Mouse (Mus musculus) monocyte, adult 5-6 weeks (primary cell): ENCODE data around the gene Lenep. TPM values are rescaled to one million over a fixed set of nuclear protein-coding genes. Genes with fewer than 3 reads are reported as not detected.

Source experiments
- ATAC-seq: fragments of 153-309, 156-312 bp; replicated peaks from 2 replicates; pipeline ENCODE4 v1.8.0; 2017; ENCODE audit warnings: mild to moderate bottlenecking; ENCODE audit not compliant: low TSS enrichment, insufficient number of reproducible peaks, severe bottlenecking, poor library complexity, low FRiP score
- total RNA-seq: library from RNA; stranded (forward); fragments of 200-1000, 200-491, 200-594 nt; gene quantifications from 3 replicates; pipeline ENCODE4 v1.2.3, GENCODE M21; 2017

Lenep gene
- total RNA-seq, 1 experiment from 2014 or later, result not detected

- ATAC-seq, result peak; percentile 30; the same call in 1 of the 2 replicates
Measured at GRCm38 (mm10) chr3:89421002-89421774, 18.6 kb upstream of the Lenep start.

GRCm38 (mm10) chr3:89420421-89420820 is 17.8 kb upstream of the Lenep start:
- no peak for ATAC-seq

GRCm38 (mm10) chr3:89419981-89420380 is 17.4 kb upstream of the Lenep start:
- no peak for ATAC-seq

- no peak for ATAC-seq
Measured at GRCm38 (mm10) chr3:89419571-89419970, 17.0 kb upstream of the Lenep start.

DNA sequence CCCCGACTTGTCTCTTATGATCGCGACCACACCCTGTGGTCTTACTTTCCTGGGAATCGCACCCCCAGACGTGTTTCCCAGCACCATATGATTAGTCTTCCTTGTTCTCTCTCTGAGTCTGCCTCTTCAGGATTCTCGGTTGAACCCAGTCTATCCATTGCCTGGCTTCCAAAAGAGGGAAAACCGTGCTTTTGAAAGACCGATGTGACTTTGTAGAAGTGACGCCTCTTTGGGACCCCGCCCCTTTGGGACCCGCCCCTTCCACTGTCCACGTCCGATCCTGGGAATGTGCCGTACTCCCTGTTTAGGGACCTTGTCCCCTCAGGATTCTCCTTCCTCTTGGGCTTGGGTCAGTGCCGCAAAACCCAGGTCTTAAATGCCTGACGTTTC is 16.3 kb upstream of the Lenep start:
- no peak for ATAC-seq

DNA sequence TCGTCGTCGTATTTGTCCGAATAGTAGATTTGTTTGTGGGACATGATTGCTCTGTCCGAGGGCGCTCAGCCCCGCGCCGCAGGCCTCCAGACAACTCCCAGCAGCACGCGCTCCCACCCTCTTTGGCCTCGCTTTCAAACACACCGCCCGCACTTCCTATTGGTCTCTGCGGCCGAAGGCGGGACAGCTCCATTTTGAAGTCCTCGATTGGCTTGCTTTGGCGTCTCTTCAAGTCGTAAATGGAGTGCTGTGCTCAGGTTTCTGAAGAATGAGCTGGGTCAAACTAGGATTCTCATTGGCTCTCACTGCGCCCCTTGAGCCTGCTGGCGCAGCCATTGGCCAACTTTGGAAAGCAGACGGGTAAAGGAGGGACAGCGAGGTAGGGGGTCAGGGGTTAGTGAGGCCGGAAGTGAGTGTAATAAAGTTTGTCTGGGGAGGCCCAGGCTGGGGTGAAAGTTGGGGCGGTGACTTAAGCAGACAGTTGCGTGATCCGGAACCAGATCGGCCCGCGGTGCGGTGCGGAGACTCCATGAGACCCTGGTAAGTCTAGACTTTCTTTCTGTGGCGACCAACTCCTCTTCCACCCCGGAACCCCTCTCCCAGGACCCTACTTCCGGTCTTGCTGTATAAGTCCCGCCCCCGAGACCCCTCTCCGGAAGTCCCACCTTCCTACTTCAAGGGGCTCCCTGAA is 15.7 kb upstream of the Lenep start, which contains the start of the genes Cks1b and Shc1:
Cks1b (minus strand) TSS at position 214 of the 691 bp plus-strand sequence.
Shc1 (plus strand) TSS at position 274 of the 691 bp plus-strand sequence.
- ATAC-seq, result peak; percentile 96

DNA sequence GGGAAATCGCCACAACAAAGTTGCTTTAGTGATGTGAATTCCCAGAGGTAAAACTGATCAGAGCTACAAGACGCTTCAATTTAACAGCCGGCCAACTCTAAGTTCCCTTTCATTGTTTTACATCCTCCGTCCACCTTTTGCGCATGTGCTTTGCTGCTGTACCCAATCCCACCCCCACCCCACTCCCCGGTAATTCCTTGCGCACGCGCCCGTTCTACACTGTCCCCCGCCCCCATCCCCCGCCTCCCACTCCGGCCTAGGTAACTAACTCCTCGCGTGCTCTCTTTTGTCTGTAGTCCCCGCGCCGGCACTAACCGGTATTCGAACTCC is 15.2 kb upstream of the Lenep start:
- no peak for ATAC-seq

DNA sequence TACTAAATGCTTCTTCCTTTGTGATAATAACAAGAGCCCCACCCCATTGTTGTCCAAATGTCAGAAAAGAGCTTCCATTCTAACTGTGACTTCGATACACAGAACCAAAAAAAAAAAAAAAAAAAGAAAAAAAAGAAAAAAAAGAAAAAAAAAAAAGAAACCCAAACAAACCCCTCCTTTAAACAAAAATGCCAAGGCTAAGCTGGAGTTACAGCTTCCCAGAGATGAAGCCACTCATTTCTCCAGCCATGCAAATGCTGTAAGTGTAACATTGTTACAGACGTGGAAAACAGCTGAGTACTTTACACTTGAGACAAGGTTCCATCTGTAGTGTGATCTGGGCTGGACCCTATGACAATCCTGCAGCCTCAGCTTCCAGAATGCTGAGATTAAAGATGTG is 14.5 kb upstream of the Lenep start:
- ATAC-seq, result no peak

- ATAC-seq, result no peak
Measured at GRCm38 (mm10) chr3:89416158-89416557, 13.6 kb upstream of the Lenep start.

- peak; percentile 100 for ATAC-seq
Measured at GRCm38 (mm10) chr3:89411490-89412393, 9.1 kb upstream of the Lenep start, which contains the start of gene Flad1. Gene Flad1, minus strand, starts transcription at chr3:89411870.

DNA sequence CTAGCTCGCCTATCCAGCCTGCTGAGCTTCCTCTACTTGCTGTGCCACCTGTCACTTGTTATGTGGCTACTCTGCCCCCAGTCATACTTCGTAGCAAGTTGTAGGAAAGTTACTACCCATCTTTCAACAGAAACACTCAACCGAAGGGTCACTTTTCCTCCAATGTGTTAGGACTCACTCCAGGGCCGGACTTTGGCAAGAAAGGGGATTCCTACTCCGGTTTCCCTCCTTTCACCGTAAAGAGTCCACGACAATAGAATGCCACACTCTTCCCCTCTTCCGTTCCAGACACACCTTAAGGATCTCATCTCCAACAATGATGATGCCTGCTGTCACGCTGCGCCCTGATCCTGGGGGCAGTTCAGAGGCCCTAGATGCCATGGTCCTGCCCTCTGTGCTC is 8.3 kb upstream of the Lenep start:
- no peak for ATAC-seq

- no peak for ATAC-seq
Measured at GRCm38 (mm10) chr3:89409701-89410100, 7.1 kb upstream of the Lenep start.

DNA sequence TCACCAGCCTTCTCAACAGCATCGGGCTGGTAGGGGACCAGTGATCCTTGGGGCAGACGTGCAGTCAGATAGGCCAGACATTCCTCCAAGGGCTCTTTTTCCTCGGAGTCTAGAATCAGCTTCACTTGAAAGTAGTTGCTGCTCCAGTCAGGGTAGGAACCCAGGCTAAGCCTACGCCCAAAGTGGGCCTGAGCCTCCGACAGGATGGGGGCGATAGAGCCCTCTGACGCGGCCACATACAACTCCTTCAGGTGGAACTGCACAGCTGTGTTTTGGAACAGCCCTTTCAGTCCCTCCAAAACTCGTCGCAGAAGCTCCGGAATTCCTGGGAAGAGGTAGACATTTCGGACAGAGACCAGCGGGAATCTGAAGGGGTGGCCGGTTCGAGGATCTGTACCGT is 5.9 kb upstream of the Lenep start:
- no peak for ATAC-seq

DNA sequence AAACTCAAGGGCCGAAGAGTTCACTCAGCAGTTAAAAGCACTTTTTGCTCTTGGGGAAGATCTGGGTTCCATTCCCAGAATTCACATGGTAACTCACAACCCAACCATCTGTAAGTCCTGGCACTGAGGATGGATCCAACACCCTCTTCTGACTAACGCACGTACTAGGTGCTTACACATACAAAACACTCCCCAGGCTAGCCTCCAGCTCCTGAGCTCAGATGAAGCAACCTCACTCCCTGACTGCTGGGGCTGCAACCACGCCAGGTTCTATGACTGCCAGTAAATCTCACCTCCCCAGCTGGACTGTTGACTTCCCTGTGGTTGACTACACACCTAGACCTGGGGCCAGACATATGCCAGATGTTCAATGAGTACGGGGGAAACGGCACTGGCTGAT is 4.3 kb upstream of the Lenep start:
- no peak for ATAC-seq

DNA sequence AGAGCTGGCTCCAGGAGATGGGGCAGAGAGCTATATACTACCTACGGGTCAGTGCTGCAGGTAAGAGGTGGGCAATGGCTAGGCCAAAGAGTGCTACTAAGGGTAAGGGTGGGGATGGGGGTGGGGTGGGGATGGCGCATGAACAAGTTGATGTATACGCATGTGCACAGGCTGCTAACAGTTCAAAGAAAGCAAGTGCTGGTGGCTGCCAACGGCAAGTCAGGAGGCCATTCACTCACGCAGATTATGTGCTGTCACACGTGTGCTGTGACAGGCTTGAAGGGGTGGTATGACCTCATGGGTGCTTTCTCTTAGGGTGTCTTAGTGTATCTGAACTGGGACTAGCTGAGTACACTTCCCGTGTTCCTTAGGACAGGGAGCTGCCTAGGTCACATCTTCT is 1.3 kb downstream of the Lenep start:
- no peak for ATAC-seq

- ATAC-seq, result no peak
Measured at GRCm38 (mm10) chr3:89396654-89397005, 6.0 kb downstream of the Lenep start.

DNA sequence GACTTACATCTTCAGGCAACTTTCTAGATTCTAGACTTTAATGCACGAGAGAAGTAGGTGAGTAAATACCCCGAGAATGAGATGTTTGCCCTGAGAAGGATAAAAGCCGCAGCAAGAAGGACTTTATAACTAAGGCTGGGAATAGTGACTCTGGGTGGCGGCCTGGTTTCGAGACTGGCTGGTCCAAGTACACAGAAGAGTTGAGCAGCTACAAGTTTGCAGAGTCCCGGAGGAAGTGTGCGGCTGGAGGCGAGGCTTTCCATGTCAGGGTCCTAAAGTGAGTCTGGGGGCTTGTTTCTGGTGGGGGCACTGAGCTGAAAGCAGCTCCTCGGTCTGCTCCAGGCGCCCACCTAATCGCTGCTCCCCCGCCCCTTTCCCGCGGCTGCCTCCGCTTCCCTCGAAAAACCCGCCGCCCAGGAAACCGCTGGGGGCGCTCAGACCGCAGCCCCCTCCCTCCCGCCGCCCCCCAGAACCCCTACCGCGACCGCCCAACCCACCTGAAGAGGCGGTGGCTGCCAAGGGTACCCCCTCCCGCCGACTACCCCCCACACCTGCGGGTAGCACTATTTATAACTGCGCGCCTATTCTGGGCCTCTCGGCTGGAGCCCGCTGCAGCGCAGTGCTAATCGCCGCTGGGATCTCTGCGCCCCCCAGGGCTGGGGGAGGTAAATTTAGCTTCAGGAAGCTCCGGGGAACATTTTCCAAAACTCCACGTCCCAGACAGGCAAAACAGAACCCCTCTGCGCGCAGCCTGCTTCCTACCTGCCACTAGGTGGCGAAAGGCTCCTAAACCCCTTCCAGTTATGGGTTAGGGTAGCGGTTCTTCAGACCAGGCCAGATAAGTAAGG is 6.6 kb downstream of the Lenep start:
- ATAC-seq, result no peak

GRCm38 (mm10) chr3:89395419-89395805 is 7.2 kb downstream of the Lenep start:
- ATAC-seq, result no peak
